In genomic region chr12:104907133-104907532, GRCm38 (mm10) we compare ENCODE assay signal across 19 mouse cellular contexts. TPM values are rescaled to one million over a fixed set of nuclear protein-coding genes. Genes with fewer than 3 reads are reported as not detected.
DNase-seq lines count a peak whose midpoint lies in the region; ATAC-seq lines count a peak whose summit lies in the region.
"Had no signal": no experiment of that assay in that cellular context is flagged by ENCODE, and none has a peak within 500 bp of the region (broad histone marks: within the 10 kb centered on the region; RNA-seq: fewer than 3 reads in every experiment).

No protein-coding gene starts in this region.

- H3K4me3 ChIP-seq in midbrain, embryonic 11.5 days (ENCODE audit: low read depth, low read length), result no peak overlapping the region
- no peak overlapping the region for H3K4me3 ChIP-seq in midbrain, embryonic 16.5 days (ENCODE audit: low read depth, low read length)
- H3K4me3 ChIP-seq: forebrain, embryonic 12.5 days; heart, adult 2 months; limb, embryonic 15.5 days; midbrain, embryonic 12.5 days had no signal

- no peak overlapping the region for H3K27ac ChIP-seq in midbrain, embryonic 11.5 days (ENCODE audit: low read depth, low read length)
- no peak overlapping the region for H3K27ac ChIP-seq in midbrain, embryonic 16.5 days (ENCODE audit: low read length)
- H3K27ac ChIP-seq: forebrain, embryonic 12.5 days; heart, adult 2 months; limb, embryonic 15.5 days; midbrain, embryonic 12.5 days had no signal

- no peaks in the 10 kb centered on the region for H3K36me3 ChIP-seq in midbrain, embryonic 11.5 days (ENCODE audit: control insufficient read depth, insufficient read depth, low read length)
- no peaks in the 10 kb centered on the region for H3K36me3 ChIP-seq in midbrain, embryonic 16.5 days (ENCODE audit: control insufficient read depth, insufficient read depth, low read length)
- H3K36me3 ChIP-seq: forebrain, embryonic 12.5 days; limb, embryonic 15.5 days; midbrain, embryonic 12.5 days had no signal

- no peaks in the 10 kb centered on the region for H3K9me3 ChIP-seq in midbrain, embryonic 11.5 days (ENCODE audit: control insufficient read depth, low read length)
- no peaks in the 10 kb centered on the region for H3K9me3 ChIP-seq in midbrain, embryonic 16.5 days (replicated peaks; ENCODE audit: control insufficient read depth, low read length, poor library complexity, severe bottlenecking)
- H3K9me3 ChIP-seq: forebrain, embryonic 12.5 days; limb, embryonic 15.5 days had no signal

- H3K4me2 ChIP-seq in midbrain, embryonic 11.5 days, result no peak overlapping the region
- no peak overlapping the region for H3K4me2 ChIP-seq in midbrain, embryonic 16.5 days (ENCODE audit: low read length)
- H3K4me2 ChIP-seq: forebrain, embryonic 12.5 days; limb, embryonic 15.5 days; midbrain, embryonic 12.5 days had no signal

- peaks cover 16% of the 10 kb centered on the region for H3K4me1 ChIP-seq in midbrain, embryonic 11.5 days (ENCODE audit: control insufficient read depth, insufficient read depth, low read length)
- peaks cover 6% of the 10 kb centered on the region for H3K4me1 ChIP-seq in midbrain, embryonic 16.5 days (ENCODE audit: control insufficient read depth, insufficient read depth, low read length)

- 0 out of 2 replicates have a peak, but pooled peaks cover 4% of the 10 kb centered on the region for H3K27me3 ChIP-seq in midbrain, embryonic 11.5 days (ENCODE audit: control insufficient read depth, insufficient read depth, low read length)
- H3K27me3 ChIP-seq in midbrain, embryonic 16.5 days (ENCODE audit: control insufficient read depth, insufficient read depth, low read depth, low read length), result no peaks in the 10 kb centered on the region

- no peak overlapping the region for H3K9ac ChIP-seq in midbrain, embryonic 11.5 days (ENCODE audit: low read length)
- no peak overlapping the region for H3K9ac ChIP-seq in midbrain, embryonic 16.5 days (ENCODE audit: low read depth, low read length)
- H3K9ac ChIP-seq: forebrain, embryonic 12.5 days; limb, embryonic 15.5 days; midbrain, embryonic 12.5 days had no signal

- 0 out of 2 replicates have a peak, but pooled peaks have one; percentile 11 for ATAC-seq in midbrain, embryonic 11.5 days (ENCODE audit: low FRiP score)
- no peak for ATAC-seq in midbrain, embryonic 16.5 days
- peak; percentile 34 for ATAC-seq in granulocyte monocyte progenitor cell, adult 5-6 weeks (replicated peaks; ENCODE audit: poor library complexity, severe bottlenecking)
- ATAC-seq: CD4-positive, CD25-positive, alpha-beta regulatory T cell, adult 4 months had no signal

- WGBS in midbrain, embryonic 11.5 days, result 86% methylated on average over 2 of the region's 2 CpGs
- 88% methylated on average over 2 of the region's 2 CpGs for WGBS in midbrain, embryonic 16.5 days

- peak; percentile 18 for DNase-seq in embryo, embryonic 9.5 days (ENCODE audit: extremely low spot score)
- DNase-seq in embryo, embryonic 11 days, result no peak
- no peak for DNase-seq in midbrain, embryonic 11.5 days (ENCODE audit: low spot score, missing footprints)
- no peak for DNase-seq in yolk sac, embryonic 10.5 days (ENCODE audit: low spot score)
- no peak for DNase-seq in cerebellum, postnatal 10 days
- DNase-seq in frontal cortex, postnatal 10 days (ENCODE audit: low spot score in 2 of 2), result no peak
- DNase-seq: adrenal gland, adult 2 months; cerebellum, postnatal 14 days; gastrocnemius, postnatal 10 days; heart, adult 2 months; kidney, adult 2 months; kidney, postnatal 10 days; thymus, postnatal 14 days had no signal

RNA-seq across cellular contexts. Expression of gene Clmn, which starts 42.3 kb away (rescaled TPM):
- 1.9 and 2.5 TPM in 2 replicates for polyA plus RNA-seq in midbrain, embryonic 11.5 days (2014; fragmentation: Nextera tagmentation; extraction: Ambion mirVana)
- 0.97 and 1.7 TPM in 2 replicates for polyA plus RNA-seq in midbrain, embryonic 16.5 days (2015; fragmentation: Nextera tagmentation; extraction: Ambion mirVana)
- 0.84 TPM in 1 of 2 replicates, not detected in the other for total RNA-seq in granulocyte monocyte progenitor cell, adult 5-6 weeks (2014; fragmentation: Nextera tagmentation)
- total RNA-seq in granulocyte monocyte progenitor cell, adult 5-6 weeks (2017), result not detected in 2 replicates
- polyA plus RNA-seq: CD4-positive, CD25-positive, alpha-beta regulatory T cell, adult 4 months had no signal
